In genomic region chr2:149742661-149743060, GRCm38 (mm10) we compare ENCODE assay signal across 28 mouse cellular contexts.
"Had no signal": no experiment of that assay in that cellular context is flagged by ENCODE, and none has a peak within 500 bp of the region (broad histone marks: within the 10 kb centered on the region; RNA-seq: fewer than 3 reads in every experiment).

No protein-coding gene starts in this region.

- H3K4me1 ChIP-seq: embryonic facial prominence, embryonic 10.5 days; embryonic facial prominence, embryonic 12.5 days; embryonic facial prominence, embryonic 13.5 days; embryonic facial prominence, embryonic 15.5 days; forebrain, embryonic 10.5 days; forebrain, embryonic 12.5 days had no signal

- H3K4me2 ChIP-seq: embryonic facial prominence, embryonic 12.5 days; embryonic facial prominence, embryonic 13.5 days; embryonic facial prominence, embryonic 15.5 days; forebrain, embryonic 12.5 days; forebrain, embryonic 13.5 days; forebrain, embryonic 15.5 days had no signal

- H3K4me3 ChIP-seq: embryonic facial prominence, embryonic 10.5 days; embryonic facial prominence, embryonic 12.5 days; embryonic facial prominence, embryonic 13.5 days; embryonic facial prominence, embryonic 15.5 days; erythroblast, embryonic 14.5 days; forebrain, embryonic 10.5 days; forebrain, embryonic 12.5 days; forebrain, embryonic 13.5 days; forebrain, embryonic 15.5 days; gastrocnemius, adult 2 months had no signal

- H3K36me3 ChIP-seq: embryonic facial prominence, embryonic 10.5 days; embryonic facial prominence, embryonic 12.5 days; embryonic facial prominence, embryonic 13.5 days; embryonic facial prominence, embryonic 15.5 days; forebrain, embryonic 10.5 days; forebrain, embryonic 12.5 days; forebrain, embryonic 15.5 days had no signal

- DNase-seq: cerebellum, adult 2 months; cerebellum, adult 8-10 months; cerebellum, adult 9-10 months; cerebellum, adult 9-11 months; cerebellum, postnatal 10 days; cerebellum, postnatal 14 days; cerebellum, postnatal 25 days; cerebellum, postnatal 36 days; embryo, embryonic 11 days; forebrain, postnatal 0 days; gastrocnemius, adult 2 months; gastrocnemius, postnatal 10 days; gastrocnemius, postnatal 14 days; gastrocnemius, postnatal 25 days; gastrocnemius, postnatal 36 days; heart, adult 11 months; heart, adult 18-20 months had no signal

- H3K9me3 ChIP-seq: embryonic facial prominence, embryonic 10.5 days; embryonic facial prominence, embryonic 12.5 days; embryonic facial prominence, embryonic 13.5 days; embryonic facial prominence, embryonic 15.5 days; forebrain, embryonic 10.5 days; forebrain, embryonic 12.5 days; forebrain, embryonic 13.5 days; forebrain, embryonic 15.5 days had no signal

- H3K27ac ChIP-seq: embryonic facial prominence, embryonic 10.5 days; embryonic facial prominence, embryonic 12.5 days; embryonic facial prominence, embryonic 13.5 days; embryonic facial prominence, embryonic 15.5 days; forebrain, embryonic 10.5 days; forebrain, embryonic 12.5 days; forebrain, embryonic 13.5 days; forebrain, embryonic 15.5 days; gastrocnemius, adult 2 months had no signal

- H3K27me3 ChIP-seq: embryonic facial prominence, embryonic 12.5 days; embryonic facial prominence, embryonic 13.5 days; embryonic facial prominence, embryonic 15.5 days; forebrain, embryonic 12.5 days; forebrain, embryonic 13.5 days; forebrain, embryonic 15.5 days had no signal

- ATAC-seq: forebrain, embryonic 13.5 days; forebrain, embryonic 14.5 days; forebrain, embryonic 15.5 days; forebrain, embryonic 16.5 days; forebrain, postnatal 0 days had no signal

- H3K9ac ChIP-seq: embryonic facial prominence, embryonic 12.5 days; embryonic facial prominence, embryonic 13.5 days; embryonic facial prominence, embryonic 15.5 days; forebrain, embryonic 12.5 days; forebrain, embryonic 13.5 days; forebrain, embryonic 15.5 days; forebrain, postnatal 0 days had no signal
